Mouse (Mus musculus) neural tube, embryonic 11.5 days (tissue): ENCODE results near the gene Amt. TPM values are rescaled to one million over a fixed set of nuclear protein-coding genes. Genes with fewer than 3 reads are reported as not detected.
A peak's percentile ranks its signal among the peaks of the same experiment; 100 is the strongest.
"Not testable (repeated sequence)": the region's sequence is repeated elsewhere in the genome, so short reads cannot be mapped to it uniquely, and the experiment has no call there.

Experiments used
- ATAC-seq: fragments of 200-750 bp; cut with Nextera tagmentation; 2 replicates; pipeline ENCODE4 v1.8.0; 2017; ENCODE audit warnings: moderate number of reproducible peaks, mild to moderate bottlenecking, moderate TSS enrichment, moderate library complexity; ENCODE audit not compliant: insufficient read depth, low FRiP score, low TSS enrichment
- DNase-seq: peaks from one replicate; pipeline ENCODE4 v3.0.0-alpha.2; 2015; ENCODE audit warnings: low spot score
- H3K27ac ChIP-seq: fragments of 300-500 bp; sonication (generic); 2 replicates; pipeline ENCODE4 v1.5.1; 2014; ENCODE audit warnings: low read depth, mild to moderate bottlenecking, low read length
- H3K27me3 ChIP-seq: fragments of 300-500 bp; sonication (generic); 2 replicates; pipeline ENCODE4 v1.6.1; 2014; ENCODE audit warnings: mild to moderate bottlenecking, low read length, mixed read lengths; ENCODE audit not compliant: control insufficient read depth, insufficient read depth
- H3K36me3 ChIP-seq: fragments of 300-500 bp; sonication (generic); 2 replicates; pipeline ENCODE4 v1.6.1; 2014; ENCODE audit warnings: mild to moderate bottlenecking, low read length, moderate library complexity, mixed read lengths; ENCODE audit not compliant: control insufficient read depth, insufficient read depth
- H3K4me1 ChIP-seq: fragments of 300-500 bp; sonication (generic); 2 replicates; pipeline ENCODE4 v1.6.1; 2014; ENCODE audit warnings: low read length, mixed read lengths; ENCODE audit not compliant: control insufficient read depth, insufficient read depth
- H3K4me2 ChIP-seq: fragments of 300-500 bp; sonication (generic); 2 replicates; pipeline ENCODE4 v1.6.1; 2014; ENCODE audit warnings: low read depth, mild to moderate bottlenecking, moderate library complexity
- H3K4me3 ChIP-seq: fragments of 300-500 bp; sonication (generic); 2 replicates; pipeline ENCODE4 v1.5.1; 2014; ENCODE audit warnings: low read depth, low read length
- H3K9ac ChIP-seq: fragments of 300-500 bp; sonication (generic); 2 replicates; pipeline ENCODE4 v1.6.1; 2014; ENCODE audit warnings: mild to moderate bottlenecking, low read length
- H3K9me3 ChIP-seq: fragments of 300-500 bp; sonication (generic); 2 replicates; pipeline ENCODE4 v1.6.1; 2016; ENCODE audit warnings: low read length; ENCODE audit not compliant: control insufficient read depth
- WGBS: fragments of 180-500 bp; shearing (Covaris S2); extraction: QIAGEN DNeasy Blood & Tissue Kit; methylation state at CpG from one replicate; pipeline ENCODE4 v1.1.7; 2014; 5-methylcytosine and 5-hydroxymethylcytosine counted together
- polyA plus RNA-seq: library from polyadenylated mRNA; unstranded; fragments of >200 nt; fragmentation: Nextera tagmentation; extraction: Ambion mirVana; gene quantifications from 2 replicates; pipeline ENCODE4 v1.2.1, GENCODE M21; 2014

Amt gene
- polyA plus RNA-seq, 1 experiment from 2014 or later = 18.9 TPM

DNA sequence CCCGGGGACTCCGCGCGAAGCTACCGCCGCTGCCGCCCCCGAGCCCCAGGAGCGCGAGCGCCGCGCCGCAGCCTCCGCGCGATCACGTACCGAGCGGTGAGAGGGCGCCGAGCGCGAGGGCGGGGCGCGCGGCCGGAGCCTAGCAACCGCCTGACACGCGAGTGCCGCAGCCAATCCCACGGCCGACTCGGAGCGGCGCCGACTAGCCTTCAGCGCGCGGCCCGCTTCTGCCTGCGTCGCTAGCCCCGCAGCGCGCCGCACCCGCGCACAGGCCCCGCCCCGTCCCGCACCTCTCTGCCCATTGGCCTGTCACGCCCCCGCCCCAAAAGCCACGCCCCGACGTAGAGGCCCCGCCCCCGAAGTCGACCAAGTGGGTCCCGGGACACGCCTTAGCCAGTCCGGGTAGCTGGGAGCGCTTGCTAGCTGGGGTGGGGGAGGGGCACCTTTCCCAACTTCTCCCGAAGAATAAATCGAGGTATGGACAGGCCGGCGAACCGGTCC lies 32.9 kb upstream of the Amt start, which contains the start of gene Dag1:
Gene Dag1, minus strand, starts transcription at position 269 of the 501 bp plus-strand sequence.
- peaks cover 15% of the 10 kb centered on the region for H3K4me1 ChIP-seq
- ATAC-seq = peak; percentile 99
- H3K4me3 ChIP-seq = peak within 1 kb of the TSS; percentile 78
- peak within 1 kb of the TSS; percentile 53 for H3K4me2 ChIP-seq
- WGBS = 0% methylated on average over 70 of the region's 71 CpGs
- H3K27me3 ChIP-seq = no peaks in the 10 kb centered on the region
- no peaks in the 10 kb centered on the region for H3K36me3 ChIP-seq
- peak; percentile 99 for DNase-seq
- no peaks in the 10 kb centered on the region for H3K9me3 ChIP-seq
- H3K9ac ChIP-seq = peak within 1 kb of the TSS; percentile 81
- H3K27ac ChIP-seq = peak within 1 kb of the TSS; percentile 86

- Histone ChIP-seq H3K9me3 (no peaks in the 10 kb centered on the region), H3K9ac (peak overlapping the region; percentile 46), H3K4me1 (peaks cover 15% of the 10 kb centered on the region), H3K27ac (peak overlapping the region; percentile 30), H3K4me3 (peak overlapping the region; percentile 78), H3K27me3 (no peaks in the 10 kb centered on the region), H3K36me3 (no peaks in the 10 kb centered on the region), H3K4me2 (peak overlapping the region; percentile 53)
- ATAC-seq (no peak; the same call in none of the 2 replicates), DNase-seq (no peak)
- 13% methylated on average over 10 of the region's 10 CpGs for WGBS
These were observed 32.3 kb upstream of the Amt start for GRCm38 (mm10) chr9:108264191-108264921.

GRCm38 (mm10) chr9:108266261-108266935 lies 30.3 kb upstream of the Amt start:
- no peak overlapping the region for H3K4me3 ChIP-seq
- no peaks in the 10 kb centered on the region for H3K36me3 ChIP-seq
- peaks cover 15% of the 10 kb centered on the region for H3K4me1 ChIP-seq
- no peak for ATAC-seq
- H3K9me3 ChIP-seq = no peaks in the 10 kb centered on the region
- no peak for DNase-seq
- no peak overlapping the region for H3K9ac ChIP-seq
- no peak overlapping the region for H3K27ac ChIP-seq
- no peaks in the 10 kb centered on the region for H3K27me3 ChIP-seq
- 68% methylated on average over 10 of the region's 10 CpGs for WGBS
- H3K4me2 ChIP-seq = no peak overlapping the region

DNA sequence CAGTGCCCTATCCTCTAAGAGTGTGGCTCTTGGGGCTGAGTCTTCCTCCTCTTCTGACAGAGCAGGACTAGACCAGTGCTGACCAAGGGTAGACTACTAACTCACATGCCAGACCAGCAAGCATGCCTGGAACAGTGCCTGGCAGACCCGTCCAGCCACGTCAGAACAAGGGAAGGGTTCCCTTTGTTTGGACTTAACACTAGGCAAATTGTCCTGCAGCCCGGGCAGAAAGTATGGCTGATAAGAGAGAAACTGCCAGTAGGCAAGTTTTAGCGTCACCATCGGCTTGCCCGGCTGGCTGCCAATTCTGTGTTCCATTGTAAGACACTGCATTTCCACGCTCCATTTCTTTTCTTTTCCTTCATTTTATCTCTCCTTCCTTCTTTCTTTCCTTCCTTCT lies 29.0 kb upstream of the Amt start:
- no peak overlapping the region for H3K4me3 ChIP-seq
- WGBS = 86% methylated on average over 7 of the region's 7 CpGs

GRCm38 (mm10) chr9:108268701-108269100 lies 28.0 kb upstream of the Amt start:
- DNase-seq, H3K9me3 ChIP-seq, H3K27ac ChIP-seq, H3K9ac ChIP-seq, H3K4me1 ChIP-seq, H3K27me3 ChIP-seq, H3K36me3 ChIP-seq, H3K4me3 ChIP-seq, ATAC-seq, H3K4me2 ChIP-seq: not testable (repeated sequence)
- 76% methylated on average over 6 of the region's 7 CpGs for WGBS

More for the DNA sequence above, 29.0 kb upstream of the Amt start:
- no peak for ATAC-seq
- no peak overlapping the region for H3K4me2 ChIP-seq
- no peaks in the 10 kb centered on the region for H3K9me3 ChIP-seq
- DNase-seq = no peak
- H3K36me3 ChIP-seq = no peaks in the 10 kb centered on the region
- H3K4me1 ChIP-seq = peaks cover 6% of the 10 kb centered on the region
- no peak overlapping the region for H3K27ac ChIP-seq
- no peaks in the 10 kb centered on the region for H3K27me3 ChIP-seq
- no peak overlapping the region for H3K9ac ChIP-seq

- no peak overlapping the region for H3K4me2 ChIP-seq
- no peaks in the 10 kb centered on the region for H3K36me3 ChIP-seq
- H3K9ac ChIP-seq = no peak overlapping the region
- H3K27me3 ChIP-seq = no peaks in the 10 kb centered on the region
- no peaks in the 10 kb centered on the region for H3K4me1 ChIP-seq
- no peak for ATAC-seq
- no peak overlapping the region for H3K27ac ChIP-seq
- 47% methylated on average over 2 of the region's 2 CpGs for WGBS
- no peaks in the 10 kb centered on the region for H3K9me3 ChIP-seq
- DNase-seq = no peak
- no peak overlapping the region for H3K4me3 ChIP-seq
These were observed 24.7 kb upstream of the Amt start for GRCm38 (mm10) chr9:108271941-108272340.

- no peaks in the 10 kb centered on the region for H3K36me3 ChIP-seq
- no peaks in the 10 kb centered on the region for H3K27me3 ChIP-seq
- WGBS = 70% methylated on average over 5 of the region's 5 CpGs
- H3K9me3 ChIP-seq = no peaks in the 10 kb centered on the region
- no peak overlapping the region for H3K9ac ChIP-seq
- no peak overlapping the region for H3K27ac ChIP-seq
- no peak overlapping the region for H3K4me2 ChIP-seq
- no peak overlapping the region for H3K4me3 ChIP-seq
- no peaks in the 10 kb centered on the region for H3K4me1 ChIP-seq
- no peak for DNase-seq
- no peak for ATAC-seq
These were observed 24.0 kb upstream of the Amt start for GRCm38 (mm10) chr9:108272691-108273090.

DNA sequence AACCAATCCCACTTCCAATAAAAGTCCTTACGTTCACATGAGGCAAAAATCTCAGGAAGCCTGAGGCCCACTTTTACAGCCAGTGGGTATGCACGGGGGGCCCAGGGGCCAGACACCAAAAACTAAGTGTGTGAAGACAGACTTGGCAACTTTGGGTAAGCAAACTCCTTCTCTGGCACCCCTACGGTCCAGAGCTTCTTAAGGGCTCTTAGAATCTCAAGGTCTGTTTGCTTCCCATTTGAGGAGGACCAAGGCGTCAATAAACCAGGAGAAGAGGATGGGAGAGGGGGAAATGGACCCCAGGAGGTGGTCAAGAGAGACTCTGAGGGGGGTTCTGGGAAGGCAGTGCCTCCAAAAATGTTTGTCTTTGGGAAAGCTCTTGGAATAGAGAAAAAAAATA lies 23.2 kb upstream of the Amt start:
- Histone ChIP-seq H3K9me3 (no peaks in the 10 kb centered on the region), H3K9ac (no peak overlapping the region), H3K4me3 (no peak overlapping the region), H3K36me3 (no peaks in the 10 kb centered on the region), H3K27ac (no peak overlapping the region), H3K4me1 (no peaks in the 10 kb centered on the region), H3K4me2 (no peak overlapping the region), H3K27me3 (no peaks in the 10 kb centered on the region)
- ATAC-seq (no peak), DNase-seq (no peak)
- WGBS = 61% methylated on average over 4 of the region's 4 CpGs
